Mouse (Mus musculus) hindbrain, embryonic 11.5 days (tissue): ENCODE data around the gene Fgf8. TPM values are rescaled to one million over a fixed set of nuclear protein-coding genes. Genes with fewer than 3 reads are reported as not detected.

Source experiments
- ATAC-seq: fragments of 200-750 bp; cut with Nextera tagmentation; 2 replicates; pipeline ENCODE4 v1.8.0; 2017; ENCODE audit warnings: mild to moderate bottlenecking, moderate TSS enrichment, moderate library complexity; ENCODE audit not compliant: low FRiP score
- DNase-seq: peaks from one replicate; pipeline ENCODE4 v3.0.0-alpha.2; 2015; ENCODE audit warnings: low spot score
- H3K27ac ChIP-seq: fragments of 300-500 bp; sonication (generic); 2 replicates; pipeline ENCODE4 v1.5.1; 2014; ENCODE audit warnings: mild to moderate bottlenecking, low read depth, low read length
- H3K27me3 ChIP-seq: fragments of 300-500 bp; sonication (generic); 2 replicates; pipeline ENCODE4 v1.6.1; 2014; ENCODE audit warnings: mild to moderate bottlenecking, low read length, moderate library complexity, mixed read lengths; ENCODE audit not compliant: control insufficient read depth, insufficient read depth
- H3K36me3 ChIP-seq: fragments of 300-500 bp; sonication (generic); 2 replicates; pipeline ENCODE4 v1.6.1; 2014; ENCODE audit warnings: mild to moderate bottlenecking, low read length, moderate library complexity, mixed read lengths; ENCODE audit not compliant: control insufficient read depth, insufficient read depth
- H3K4me1 ChIP-seq: fragments of 300-500 bp; sonication (generic); replicated peaks from 2 replicates; pipeline ENCODE4 v1.6.1; 2014; ENCODE audit warnings: low read length, mixed read lengths; ENCODE audit not compliant: control insufficient read depth, insufficient read depth
- H3K4me2 ChIP-seq: fragments of 300-500 bp; sonication (generic); replicated peaks from 2 replicates; pipeline ENCODE4 v1.6.1; 2014; ENCODE audit warnings: mild to moderate bottlenecking, low read depth, low read length
- H3K4me3 ChIP-seq: fragments of 300-500 bp; sonication (generic); 2 replicates; pipeline ENCODE4 v1.5.1; 2014; ENCODE audit warnings: low read depth, low read length
- H3K9ac ChIP-seq: fragments of 300-500 bp; sonication (generic); 2 replicates; pipeline ENCODE4 v1.6.1; 2014; ENCODE audit warnings: low read depth, low read length
- H3K9me3 ChIP-seq: fragments of 300-500 bp; sonication (generic); 2 replicates; pipeline ENCODE4 v1.6.1; 2016; ENCODE audit warnings: low read length; ENCODE audit not compliant: control insufficient read depth
- whole genome bisulfite sequencing: fragments of 180-500 bp; shearing (Covaris S2); extraction: QIAGEN DNeasy Blood & Tissue Kit; methylation state at CpG from one replicate; pipeline ENCODE4 v1.1.7; 2014; 5-methylcytosine and 5-hydroxymethylcytosine counted together
- polyA plus RNA-seq: library from polyadenylated mRNA; unstranded; fragments of >200 nt; fragmentation: Nextera tagmentation; extraction: Ambion mirVana; gene quantifications from 2 replicates; pipeline ENCODE4 v1.2.1, GENCODE M21; 2014

Fgf8 gene
- polyA plus RNA-seq, 1 experiment from 2014 or later, result 4.6 TPM

- no peak overlapping the region for H3K9ac ChIP-seq
- ATAC-seq, result no peak
- no peaks in the 10 kb centered on the region for H3K27me3 ChIP-seq
- H3K9me3 ChIP-seq, result no peaks in the 10 kb centered on the region
- H3K4me3 ChIP-seq, result no peak overlapping the region
- no peak overlapping the region for H3K4me2 ChIP-seq
- H3K4me1 ChIP-seq, result peaks cover 3% of the 10 kb centered on the region
- no peak for DNase-seq
- 97% methylated on average over 3 of the region's 3 CpGs for WGBS
- H3K36me3 ChIP-seq, result peaks cover 25% of the 10 kb centered on the region
- H3K27ac ChIP-seq, result no peak overlapping the region
Observed at GRCm38 (mm10) chr19:45753551-45753950, 10.8 kb upstream of the Fgf8 start.

- Histone ChIP-seq H3K9me3 (no peaks in the 10 kb centered on the region), H3K4me2 (no peak overlapping the region), H3K27ac (no peak overlapping the region), H3K27me3 (peaks cover 2% of the 10 kb centered on the region; the same call in 1 of the 2 replicates), H3K4me1 (peaks cover 3% of the 10 kb centered on the region), H3K9ac (no peak overlapping the region), H3K36me3 (peaks cover 20% of the 10 kb centered on the region), H3K4me3 (no peak overlapping the region)
- ATAC-seq (no peak), DNase-seq (no peak)
- 91% methylated on average over 7 of the region's 7 CpGs for WGBS
Observed at GRCm38 (mm10) chr19:45751881-45752280, 9.2 kb upstream of the Fgf8 start.

GRCm38 (mm10) chr19:45749243-45750043 lies 6.7 kb upstream of the Fgf8 start, which contains the start of gene Npm3:
Gene Npm3 (minus strand): TSS chr19:45749591.
- Histone ChIP-seq H3K4me2 (peak within 1 kb of the TSS; percentile 97), H3K9ac (peak within 1 kb of the TSS; percentile 79), H3K27ac (no peak within 1 kb of the TSS), H3K36me3 (peaks cover 10% of the 10 kb centered on the region), H3K27me3 (peaks cover 24% of the 10 kb centered on the region), H3K4me3 (peak within 1 kb of the TSS; percentile 80), H3K9me3 (no peaks in the 10 kb centered on the region), H3K4me1 (peaks cover 6% of the 10 kb centered on the region)
- DNase-seq (peak; percentile 93), ATAC-seq (peak; percentile 84)
- under 1% methylated on average over 56 of the region's 60 CpGs for WGBS

- ATAC-seq, result no peak; the same call in 1 of the 2 replicates
- Histone ChIP-seq H3K4me3 (peak overlapping the region; percentile 80), H3K9ac (peak overlapping the region; percentile 79), H3K4me2 (peak overlapping the region; percentile 97), H3K4me1 (peaks cover 6% of the 10 kb centered on the region), H3K9me3 (no peaks in the 10 kb centered on the region), H3K36me3 (peaks cover 5% of the 10 kb centered on the region), H3K27me3 (peaks cover 30% of the 10 kb centered on the region), H3K27ac (no peak overlapping the region)
- 3% methylated on average over 33 of the region's 33 CpGs for WGBS
- DNase-seq, result peak; percentile 41
Observed at GRCm38 (mm10) chr19:45748691-45749242, 6.1 kb upstream of the Fgf8 start.

- ATAC-seq, result no peak
- peaks cover 6% of the 10 kb centered on the region for H3K4me1 ChIP-seq
- H3K9me3 ChIP-seq, result no peaks in the 10 kb centered on the region
- H3K27me3 ChIP-seq, result peaks cover 36% of the 10 kb centered on the region
- peaks cover 3% of the 10 kb centered on the region; the same call in 1 of the 2 replicates for H3K36me3 ChIP-seq
- no peak overlapping the region for H3K4me3 ChIP-seq
- 55% methylated on average over 9 of the region's 9 CpGs for WGBS
- no peak overlapping the region for H3K9ac ChIP-seq
- peak overlapping the region; percentile 97 for H3K4me2 ChIP-seq
- DNase-seq, result no peak
- no peak overlapping the region for H3K27ac ChIP-seq
Observed at GRCm38 (mm10) chr19:45748206-45748605, 5.5 kb upstream of the Fgf8 start.

- ATAC-seq, result no peak
- Histone ChIP-seq H3K9me3 (no peaks in the 10 kb centered on the region), H3K36me3 (peaks cover 3% of the 10 kb centered on the region; the same call in 1 of the 2 replicates), H3K4me1 (peaks cover 11% of the 10 kb centered on the region), H3K27ac (no peak overlapping the region), H3K9ac (no peak overlapping the region), H3K27me3 (peaks cover 45% of the 10 kb centered on the region), H3K4me2 (no peak overlapping the region), H3K4me3 (no peak overlapping the region)
- WGBS, result 36% methylated on average over 11 of the region's 11 CpGs
- DNase-seq, result peak; percentile 91
Observed at GRCm38 (mm10) chr19:45747028-45747867, 4.5 kb upstream of the Fgf8 start.

GRCm38 (mm10) chr19:45746153-45747020 lies 3.7 kb upstream of the Fgf8 start:
- H3K4me3 ChIP-seq, result no peak overlapping the region
- H3K4me1 ChIP-seq, result peaks cover 11% of the 10 kb centered on the region
- no peak overlapping the region for H3K4me2 ChIP-seq

More at GRCm38 (mm10) chr19:45746153-45747020, 3.7 kb upstream of the Fgf8 start:
- 7% methylated on average over 29 of the region's 29 CpGs for WGBS
- no peaks in the 10 kb centered on the region; the same call in 1 of the 2 replicates for H3K36me3 ChIP-seq
- H3K9ac ChIP-seq, result no peak overlapping the region
- peaks cover 54% of the 10 kb centered on the region for H3K27me3 ChIP-seq
- no peak overlapping the region for H3K27ac ChIP-seq
- H3K9me3 ChIP-seq, result no peaks in the 10 kb centered on the region
- DNase-seq, result peak; percentile 87
- peak; percentile 58; the same call in 1 of the 2 replicates for ATAC-seq
